Mouse (Mus musculus) liver, adult 2 months (tissue): ENCODE measurements around the gene Ercc6l2.

Experiments used
- CTCF ChIP-seq: fragments of 200-500 bp; IDR thresholded peaks from 2 replicates; pipeline ENCODE4 v1.5.1; 2011; ENCODE audit warnings: low read depth, low read length, control low read depth
- POLR2A ChIP-seq: fragments of 200-500 bp; IDR thresholded peaks from 2 replicates; pipeline ENCODE4 v1.6.1; 2011; ENCODE audit warnings: low read length, control low read depth; ENCODE audit not compliant: insufficient read depth; ENCODE audit errors: extremely low read depth

GRCm38 (mm10) chr13:63913136-63913535 lies 98.1 kb downstream of the Ercc6l2 start:
- TF ChIP-seq CTCF: no peak
- TF ChIP-seq POLR2A: no peak
